Mouse (Mus musculus) hindbrain, embryonic 11.5 days (tissue): ENCODE results near the gene Vwa8. TPM values are rescaled to one million over a fixed set of nuclear protein-coding genes. Genes with fewer than 3 reads are reported as not detected.

ENCODE experiments used
- polyA plus RNA-seq: library from polyadenylated mRNA; unstranded; fragments of >200 nt; fragmentation: Nextera tagmentation; extraction: Ambion mirVana; gene quantifications from 2 replicates; pipeline ENCODE4 v1.2.1, GENCODE M21; 2014

The Vwa8 gene
- polyA plus RNA-seq, 1 experiment from 2014 or later, result 7.2 TPM

Other genes with a start within 250 kb of the Vwa8 start
- gene Dgkh, start 116.3 kb upstream of the Vwa8 start, polyA plus RNA-seq, result 2.1 and 2.2 TPM in 2 replicates